Mouse (Mus musculus) liver, postnatal 0 days (tissue): ENCODE data around the gene Alpl.

Experiments used
- CTCF ChIP-seq: sonication (generic); IDR thresholded peaks from 2 replicates; pipeline ENCODE4 v1.5.1; 2016; ENCODE audit warnings: antibody characterized with exemption, low read depth
- EP300 ChIP-seq: IDR thresholded peaks from 2 replicates; pipeline ENCODE4 v1.6.1; 2016; ENCODE audit warnings: antibody characterized with exemption, low read depth, mild to moderate bottlenecking

DNA sequence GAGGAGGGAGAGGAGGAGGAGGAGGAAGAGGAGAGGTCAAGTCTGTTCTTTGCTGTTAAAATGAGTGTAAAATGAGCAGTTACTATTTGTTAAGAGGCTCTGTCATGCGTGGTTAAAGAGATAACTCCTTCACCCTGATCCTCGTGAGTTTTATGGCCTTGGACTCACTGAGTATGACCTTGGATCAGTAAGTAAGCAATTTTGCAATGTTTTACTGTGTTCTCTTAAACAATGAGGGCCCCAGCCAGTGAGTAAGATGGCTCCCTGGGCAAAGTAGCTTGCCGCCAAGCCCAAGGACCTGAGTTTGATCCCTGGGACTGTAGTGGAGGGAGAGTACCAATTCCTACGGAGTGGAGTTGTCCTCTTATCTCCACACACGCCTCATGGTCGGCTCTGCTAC, 95.2 kb downstream of the Alpl start:
- no peak for TF ChIP-seq CTCF
- no peak for TF ChIP-seq EP300
